Mouse (Mus musculus): Measurements from ENCODE around the gene Alox12b.

Gene Alox12b

DNA sequence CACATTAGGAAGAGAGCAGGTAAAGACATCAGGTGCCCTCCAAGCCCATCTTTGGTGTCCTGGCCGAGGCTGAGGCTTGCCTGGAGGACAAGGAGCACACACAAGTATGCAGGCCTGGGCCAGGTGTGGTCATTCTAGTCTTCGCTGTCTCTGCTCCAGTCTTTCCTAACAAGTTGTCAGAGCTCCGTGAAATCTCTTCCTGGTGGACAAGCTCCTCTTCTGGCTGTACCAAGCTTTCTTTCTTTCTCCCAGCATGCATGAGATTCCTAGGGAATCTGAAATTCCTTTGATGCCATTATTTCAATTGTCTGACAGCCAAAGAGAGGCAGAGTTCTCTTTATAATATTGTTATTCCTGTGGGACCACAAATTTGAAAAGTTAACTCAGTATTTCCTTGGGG lies 22.7 kb downstream of the Alox12b start:
- DNase-seq: no peak

DNA sequence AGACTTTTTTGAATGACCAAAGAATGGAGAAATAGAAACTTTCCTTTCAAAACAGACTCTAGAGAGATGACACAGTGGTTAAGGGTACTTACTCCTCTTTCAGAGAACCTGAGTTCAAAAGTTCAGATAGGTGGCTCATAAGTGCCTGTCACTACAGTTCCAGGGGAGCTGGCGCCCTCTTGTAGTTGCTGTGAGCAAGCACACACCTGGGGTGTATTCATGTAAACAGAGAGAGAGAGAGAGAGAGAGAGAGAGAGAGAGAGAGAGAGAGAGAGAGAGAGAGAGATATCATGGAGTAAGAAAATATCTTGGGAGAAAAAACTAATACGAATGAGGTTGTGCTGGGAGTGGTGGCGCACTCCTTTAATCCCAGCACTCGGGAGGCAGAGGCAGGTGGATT lies 23.3 kb downstream of the Alox12b start:
- no peak for DNase-seq

DNA sequence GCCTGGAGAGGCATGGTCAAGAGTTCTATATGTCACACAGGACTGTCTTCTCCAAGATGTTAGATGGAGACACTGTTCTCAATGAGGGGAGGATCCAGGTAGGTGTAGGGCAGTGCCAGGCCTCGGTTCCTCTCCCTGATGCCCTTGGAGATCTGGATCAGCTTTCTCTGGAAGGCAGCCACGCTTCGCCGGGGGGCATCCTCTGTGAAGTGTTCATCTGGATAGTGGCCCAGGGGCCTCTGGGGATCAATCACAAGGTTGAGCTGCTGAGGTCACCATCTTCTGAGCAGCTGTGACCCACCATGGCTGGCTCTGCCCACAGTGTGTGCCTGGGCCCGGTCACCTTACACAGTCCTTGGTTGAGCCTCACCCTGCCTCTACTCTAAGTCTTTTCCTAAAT lies 28.2 kb downstream of the Alox12b start:
- DNase-seq: no peak

DNA sequence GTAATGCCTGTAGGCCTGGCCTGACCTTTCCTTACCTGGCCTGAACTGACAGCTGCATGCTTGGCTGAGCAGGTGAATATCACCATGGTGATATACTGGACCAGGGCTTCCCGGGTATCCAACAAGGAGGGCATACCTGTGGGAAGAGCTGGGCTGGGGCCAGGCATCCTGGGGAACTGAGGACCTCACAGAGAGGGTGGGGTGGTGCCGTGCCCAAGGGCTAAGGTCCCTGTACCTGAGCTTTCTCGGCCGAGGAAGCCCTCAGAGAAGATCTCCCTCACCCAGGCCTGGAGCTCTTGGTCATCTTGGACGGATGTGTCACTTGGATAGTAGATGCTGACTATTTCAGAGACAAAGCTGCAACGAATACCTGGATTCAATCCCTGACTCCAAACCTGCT lies 29.1 kb downstream of the Alox12b start:
- no peak for DNase-seq

DNA sequence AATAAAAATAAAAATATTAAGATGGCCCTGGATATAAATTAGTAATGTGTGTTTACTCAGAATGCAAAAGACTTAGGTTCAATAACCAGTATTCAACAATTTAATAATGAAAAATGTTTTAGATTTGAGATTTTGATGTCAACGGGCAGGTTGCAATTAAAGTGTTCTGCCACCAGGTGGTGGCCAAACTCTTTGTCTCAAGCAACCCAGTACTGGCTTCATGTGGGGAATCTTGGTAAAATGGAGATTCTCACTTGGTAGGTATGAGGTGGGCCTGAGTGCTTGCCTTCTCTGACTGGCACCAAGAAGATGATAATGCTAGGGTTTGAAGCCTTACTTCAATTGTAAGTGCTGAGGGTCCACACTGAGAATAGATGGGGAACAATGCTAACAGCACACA lies 36.1 kb downstream of the Alox12b start:
- peak; percentile 34 for DNase-seq

DNA sequence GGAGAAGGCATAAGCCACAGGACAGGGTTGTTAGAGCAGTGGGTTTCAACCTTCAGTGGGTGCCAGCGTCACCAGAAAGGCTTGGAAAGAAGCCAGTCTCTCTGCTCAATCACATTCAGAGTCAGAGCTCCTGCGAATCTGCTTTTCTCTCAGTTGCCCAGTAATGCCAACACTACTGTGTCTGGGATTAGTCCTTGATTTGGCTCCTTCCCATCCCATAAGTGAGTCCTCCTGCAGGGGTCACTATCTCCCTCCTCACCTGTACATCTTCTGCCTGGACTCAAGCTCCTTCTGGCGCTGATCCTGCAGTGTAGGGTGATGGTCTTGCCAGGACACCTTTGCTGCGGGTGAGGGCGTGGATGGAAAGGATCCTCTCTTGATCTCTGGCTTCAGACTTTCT lies 40.0 kb downstream of the Alox12b start:
- DNase-seq: no peak

DNA sequence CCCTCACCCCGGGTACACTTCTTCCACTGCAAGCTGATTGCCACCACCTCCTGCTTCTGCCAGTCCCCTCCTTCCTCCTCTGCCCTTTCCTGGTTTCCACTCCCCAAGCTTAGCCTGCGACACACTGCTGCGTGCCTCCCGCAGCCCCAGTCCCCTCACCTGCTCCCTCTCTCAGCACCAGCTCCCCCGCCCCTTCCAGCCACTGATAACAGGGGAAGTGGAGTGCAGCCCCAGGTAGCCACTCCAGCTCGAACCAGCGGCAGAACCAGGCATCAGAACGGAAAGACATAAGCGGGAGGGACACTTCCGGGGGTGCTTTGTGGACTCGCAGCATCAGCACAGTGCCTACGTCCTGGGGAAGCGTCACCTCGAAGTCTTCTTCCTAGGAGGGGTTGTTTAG lies 40.4 kb downstream of the Alox12b start:
- no peak for DNase-seq

DNA sequence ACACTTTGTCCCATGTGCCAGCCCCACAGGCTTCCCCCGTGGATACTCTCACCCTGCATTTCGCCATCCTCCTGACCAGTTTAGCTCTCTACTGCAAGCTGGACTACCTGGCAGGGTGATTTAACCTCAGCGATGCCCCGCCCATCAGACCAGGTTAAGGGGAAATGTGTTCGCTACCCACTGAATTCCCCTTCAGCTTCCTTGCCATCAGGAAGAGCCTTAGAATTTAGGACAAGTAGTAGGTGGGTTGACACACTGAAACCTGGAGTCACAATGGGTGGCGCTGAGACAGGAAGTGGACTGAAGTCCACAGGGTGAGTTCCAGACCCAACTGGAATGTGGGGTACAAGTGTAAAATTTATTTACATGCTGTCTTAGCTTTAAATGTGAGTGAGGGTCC lies 41.0 kb downstream of the Alox12b start, which contains the start of gene Alox8:
Gene Alox8 (minus strand): TSS at position 101 of the 400 bp plus-strand sequence.
- no peak for DNase-seq

DNA sequence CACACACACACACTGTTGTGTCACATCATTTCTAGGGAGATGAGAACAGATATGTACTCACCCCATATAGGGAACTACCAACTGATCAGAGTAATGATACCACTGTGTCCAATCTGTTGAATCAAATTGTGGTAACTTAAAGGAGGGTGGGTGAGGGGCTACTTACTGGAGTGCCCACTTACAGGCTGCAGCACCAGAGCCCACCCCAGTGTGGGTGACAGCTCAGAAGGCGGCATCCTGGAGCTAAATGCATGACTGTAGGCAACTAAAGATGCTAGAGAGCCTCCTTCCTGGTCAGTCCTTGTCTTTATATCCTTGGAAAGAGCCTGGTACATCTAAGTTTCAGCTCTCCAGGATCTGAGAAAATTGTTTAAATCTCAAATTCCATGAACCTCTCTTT lies 42.5 kb downstream of the Alox12b start:
- no peak for DNase-seq

DNA sequence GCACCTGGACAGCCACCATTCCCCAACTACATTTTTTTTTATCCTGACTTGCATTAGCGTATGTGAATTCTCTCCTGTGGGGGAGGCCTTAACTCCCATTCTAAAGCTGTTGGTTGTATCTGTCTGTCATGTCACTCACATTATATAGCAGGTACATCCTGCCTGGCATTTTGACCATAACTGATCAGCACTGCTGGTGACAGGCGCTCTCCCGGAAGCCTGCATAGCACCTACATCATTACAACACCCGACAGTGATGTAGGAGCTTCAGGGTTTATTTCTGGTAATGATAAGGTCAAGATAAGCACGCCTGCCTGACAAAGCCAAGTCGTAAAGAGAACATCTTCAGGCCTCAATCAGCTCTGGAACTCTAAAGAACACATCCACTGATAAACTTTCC lies 43.4 kb downstream of the Alox12b start:
- no peak for DNase-seq

DNA sequence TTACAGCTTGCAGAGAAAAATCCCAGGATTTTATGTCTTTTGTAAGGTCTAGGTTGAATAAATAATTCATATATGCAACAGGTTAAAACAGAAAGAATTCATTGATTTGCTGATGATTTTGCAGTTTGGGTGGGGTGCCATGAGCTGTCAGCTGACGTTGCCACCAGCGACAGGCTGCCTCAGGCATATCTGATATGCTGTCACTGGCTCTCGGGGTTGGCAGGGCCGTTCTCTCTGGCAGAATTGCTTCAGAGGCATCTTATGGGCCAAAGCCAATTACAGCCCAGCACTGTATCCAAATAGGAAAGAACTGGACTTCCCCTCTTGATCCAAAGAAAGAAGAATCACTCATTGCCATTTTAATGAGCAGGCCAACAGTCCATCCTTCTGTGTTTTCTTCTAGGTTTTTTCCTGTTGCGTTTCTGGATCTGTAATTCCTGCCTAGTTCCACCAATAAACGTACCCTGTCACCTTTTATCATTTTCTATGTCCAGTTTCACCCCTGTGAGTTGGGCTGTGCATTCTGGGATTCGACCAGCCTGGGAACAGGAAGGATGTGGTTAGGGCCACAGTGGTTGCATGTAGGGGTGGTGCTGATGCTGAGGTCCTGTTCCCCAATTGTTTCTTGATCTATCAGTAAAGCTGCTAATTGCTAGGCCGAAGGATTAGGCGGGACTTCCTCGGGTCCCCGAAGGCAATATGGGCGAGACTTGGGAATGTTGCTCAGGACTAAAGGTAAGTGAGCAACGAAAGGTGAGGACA lies 45.9 kb downstream of the Alox12b start:
- no peak for DNase-seq

DNA sequence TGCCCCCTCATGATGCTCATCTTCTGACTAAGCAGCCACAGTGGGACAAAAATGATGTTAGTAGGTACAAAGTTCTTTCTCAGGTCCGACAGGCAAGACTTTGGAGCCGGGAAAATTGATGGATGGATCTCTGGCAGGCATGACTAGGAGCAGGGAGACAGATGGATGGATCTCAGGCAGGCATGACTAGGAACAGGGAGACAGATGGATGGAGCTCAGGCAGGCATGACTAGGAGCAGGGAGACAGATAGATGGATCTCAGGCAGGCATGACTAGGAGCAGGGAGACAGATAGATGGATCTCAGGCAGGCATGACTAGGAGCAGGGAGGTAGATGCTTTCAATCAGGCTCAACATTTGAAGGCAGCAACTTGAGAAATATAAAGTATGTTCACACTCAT lies 54.6 kb downstream of the Alox12b start:
- DNase-seq: no peak

DNA sequence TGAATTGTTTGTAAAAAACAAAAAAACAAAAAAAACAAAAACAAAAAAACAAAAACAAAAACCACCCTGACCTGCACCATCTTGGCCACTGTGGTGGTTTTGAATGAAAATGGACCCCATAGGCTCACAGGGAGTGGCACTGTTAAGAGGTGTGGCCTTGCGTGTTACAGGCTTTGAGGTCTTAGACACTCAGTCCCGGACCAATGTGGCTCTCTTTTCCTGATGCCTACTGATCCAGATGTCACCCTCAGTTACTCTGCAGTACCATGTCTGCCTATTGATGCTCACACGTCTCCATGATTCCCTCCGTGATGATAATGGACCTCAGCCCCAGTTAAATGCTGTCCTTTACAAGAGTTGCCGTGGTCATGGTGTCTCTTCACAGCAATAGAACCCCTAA lies 60.6 kb downstream of the Alox12b start:
- DNase-seq: no peak

DNA sequence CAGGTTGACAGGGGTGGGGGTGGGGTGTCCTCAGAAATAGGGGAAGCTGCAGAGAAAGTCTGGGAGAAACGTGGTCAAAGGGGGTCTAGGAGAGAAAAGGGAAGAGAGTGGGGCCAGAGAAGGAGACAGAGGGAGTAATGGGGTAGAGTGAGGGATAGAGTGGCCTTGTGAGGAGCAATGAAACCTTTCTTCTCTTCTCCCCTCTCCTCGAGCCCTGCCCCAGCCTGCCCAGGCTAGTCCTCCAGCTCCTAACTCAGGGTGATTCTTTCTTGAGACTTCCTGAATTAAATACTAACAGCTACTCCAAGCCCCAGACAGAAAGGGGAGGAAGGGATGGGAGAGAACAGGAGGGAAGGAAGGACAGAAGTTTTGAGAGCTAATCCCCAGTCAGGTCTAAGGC lies 61.9 kb downstream of the Alox12b start:
- DNase-seq: no peak
